Mouse (Mus musculus): ENCODE measurements around the gene Nr1d1. TPM values are rescaled to one million over a fixed set of nuclear protein-coding genes. Genes with fewer than 3 reads are reported as not detected.

Gene Nr1d1
- 7.0 and 7.5 TPM in 2 replicates for polyA plus RNA-seq (2015; fragmentation: Nextera tagmentation; extraction: Ambion mirVana)

GRCm38 (mm10) chr11:98774582-98775347 is at the start of gene Nr1d1:
TSS of gene Nr1d1 (minus strand) at chr11:98775333.
- no peaks in the 10 kb centered on the region for H3K27me3 ChIP-seq
- peak within 1 kb of the TSS; percentile 55 for H3K4me3 ChIP-seq
- ATAC-seq (replicated peaks; ENCODE audit: insufficient number of reproducible peaks, insufficient read depth, low FRiP score, low read depth) = no peak
- 1% methylated on average over 22 of the region's 22 CpGs for WGBS
- peak within 1 kb of the TSS; percentile 64 for H3K9ac ChIP-seq
- H3K9me3 ChIP-seq (replicated peaks) = no peaks in the 10 kb centered on the region
- peak within 1 kb of the TSS; percentile 76 for H3K4me2 ChIP-seq
- peak within 1 kb of the TSS; percentile 93 for H3K27ac ChIP-seq
- peaks cover 15% of the 10 kb centered on the region for H3K36me3 ChIP-seq
- H3K4me1 ChIP-seq (replicated peaks) = peaks cover 74% of the 10 kb centered on the region

GRCm38 (mm10) chr11:98820968-98821367 is 45.8 kb upstream of the Nr1d1 start:
- H3K27ac ChIP-seq = no peak overlapping the region
- no peak for ATAC-seq (replicated peaks; ENCODE audit: insufficient number of reproducible peaks, insufficient read depth, low FRiP score, low read depth)
- no peaks in the 10 kb centered on the region for H3K27me3 ChIP-seq
- no peaks in the 10 kb centered on the region for H3K4me1 ChIP-seq (replicated peaks)
- H3K36me3 ChIP-seq = peaks cover 73% of the 10 kb centered on the region
- no peaks in the 10 kb centered on the region for H3K9me3 ChIP-seq (replicated peaks)
- H3K4me2 ChIP-seq = no peak overlapping the region
- no peak overlapping the region for H3K4me3 ChIP-seq
- 88% methylated on average over 5 of the region's 5 CpGs for WGBS
- H3K9ac ChIP-seq = no peak overlapping the region

GRCm38 (mm10) chr11:98816706-98817239 is 41.6 kb upstream of the Nr1d1 start:
- Histone ChIP-seq H3K9me3 (replicated peaks) (no peaks in the 10 kb centered on the region), H3K9ac (no peak overlapping the region), H3K27ac (no peak overlapping the region), H3K27me3 (no peaks in the 10 kb centered on the region), H3K4me2 (no peak overlapping the region), H3K36me3 (peaks cover 83% of the 10 kb centered on the region), H3K4me1 (replicated peaks) (peaks cover 4% of the 10 kb centered on the region; the same call in 1 of the 2 replicates), H3K4me3 (no peak overlapping the region)
- WGBS = 85% methylated on average over 1 of the region's 1 CpGs
- no peak for ATAC-seq (replicated peaks; ENCODE audit: insufficient number of reproducible peaks, insufficient read depth, low FRiP score, low read depth)

DNA sequence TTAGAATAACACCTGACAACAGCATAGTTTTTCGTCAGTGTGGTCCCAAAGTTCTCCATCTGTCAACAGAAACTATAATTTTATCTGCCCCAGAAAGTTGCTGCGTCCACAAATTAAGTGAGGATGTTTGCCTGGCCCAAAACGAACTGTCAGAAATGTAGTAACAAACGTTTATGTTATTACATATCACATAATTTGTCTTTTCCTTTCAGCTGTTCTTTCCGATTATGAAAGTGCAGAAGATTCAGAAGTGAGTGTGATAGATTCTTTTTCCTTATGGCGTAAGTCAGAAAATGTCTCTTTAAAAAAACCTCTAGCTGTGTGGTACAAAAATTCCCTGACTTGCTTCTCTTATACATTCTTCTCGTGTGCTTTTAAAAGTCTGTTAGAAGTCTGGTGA is 35.6 kb upstream of the Nr1d1 start:
- Histone ChIP-seq H3K9me3 (replicated peaks) (no peaks in the 10 kb centered on the region), H3K4me2 (peak overlapping the region; percentile 73), H3K27me3 (no peaks in the 10 kb centered on the region), H3K4me1 (replicated peaks) (peaks cover 23% of the 10 kb centered on the region), H3K36me3 (peaks cover 53% of the 10 kb centered on the region), H3K27ac (peak overlapping the region; percentile 98; the same call in 1 of the 2 replicates), H3K9ac (peak overlapping the region; percentile 91), H3K4me3 (peak overlapping the region; percentile 87)
- WGBS = 58% methylated on average over 7 of the region's 7 CpGs
- no peak for ATAC-seq (replicated peaks; ENCODE audit: insufficient number of reproducible peaks, insufficient read depth, low FRiP score, low read depth)

DNA sequence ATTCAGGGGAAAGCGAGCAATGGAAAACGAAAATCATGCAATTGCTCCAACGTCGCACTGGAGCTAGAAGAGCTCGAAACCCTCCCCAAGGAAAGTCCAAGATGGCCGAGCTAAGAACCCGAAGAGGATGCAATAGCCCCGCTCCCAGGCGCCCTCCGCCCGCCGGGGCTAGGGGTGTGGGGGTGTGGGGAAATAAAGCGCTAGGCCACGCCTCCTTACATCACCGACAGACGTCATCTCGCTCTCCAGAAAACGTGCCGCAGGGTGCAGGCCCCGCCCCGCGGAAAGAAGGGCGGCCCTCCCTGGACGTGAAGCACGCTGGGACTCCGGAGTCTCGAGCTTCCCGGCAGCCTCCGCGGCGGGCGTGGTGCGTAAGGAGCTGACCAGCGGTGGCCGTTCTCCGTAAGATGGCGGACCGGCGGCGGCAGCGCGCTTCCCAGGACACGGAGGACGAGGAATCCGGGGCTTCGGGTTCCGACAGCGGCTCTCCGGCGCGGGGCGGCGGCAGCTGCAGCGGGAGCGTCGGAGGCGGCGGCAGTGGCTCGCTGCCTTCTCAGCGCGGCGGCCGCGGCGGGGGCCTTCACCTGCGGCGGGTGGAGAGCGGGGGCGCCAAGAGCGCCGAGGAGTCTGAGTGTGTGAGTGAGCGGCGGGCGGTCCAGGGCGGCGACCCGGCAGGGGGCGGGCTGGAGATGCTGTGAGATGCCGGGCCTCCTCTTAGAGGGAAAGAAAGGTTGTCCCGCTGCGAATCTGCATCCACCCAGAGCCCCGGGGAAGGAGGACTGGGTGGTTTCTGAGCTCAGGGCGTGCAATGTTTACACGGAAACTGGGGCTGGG is 34.5 kb upstream of the Nr1d1 start:
- peak overlapping the region; percentile 87 for H3K4me3 ChIP-seq
- H3K9ac ChIP-seq = peak overlapping the region; percentile 91
- H3K4me2 ChIP-seq = peak overlapping the region; percentile 73
- H3K9me3 ChIP-seq (replicated peaks) = no peaks in the 10 kb centered on the region
- peak overlapping the region; percentile 98 for H3K27ac ChIP-seq
- peaks cover 23% of the 10 kb centered on the region for H3K4me1 ChIP-seq (replicated peaks)
- peaks cover 55% of the 10 kb centered on the region for H3K36me3 ChIP-seq
- peak; percentile 99 for ATAC-seq (replicated peaks; ENCODE audit: insufficient number of reproducible peaks, insufficient read depth, low FRiP score, low read depth)
- under 1% methylated on average over 84 of the region's 84 CpGs for WGBS
- H3K27me3 ChIP-seq = no peaks in the 10 kb centered on the region

DNA sequence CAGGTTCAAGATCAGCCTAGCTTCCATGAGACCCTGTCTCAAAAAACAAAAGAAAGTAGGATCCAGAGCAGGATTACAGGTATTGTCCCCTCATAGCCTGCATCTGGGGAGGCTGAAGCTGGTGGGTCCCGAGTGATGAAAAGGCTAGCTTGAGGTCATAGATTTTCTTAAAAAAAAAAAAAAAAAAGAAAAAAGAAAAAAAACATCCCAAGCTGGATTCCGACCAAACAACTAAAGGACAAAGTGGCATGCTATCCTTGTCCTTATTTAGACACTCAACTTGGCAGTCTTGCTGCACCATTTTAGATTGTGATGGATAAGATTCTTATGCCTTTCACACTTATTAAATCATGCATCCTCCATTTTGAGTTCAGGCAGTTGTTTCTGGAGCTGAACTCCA is 33.3 kb upstream of the Nr1d1 start:
- Histone ChIP-seq H3K4me2 (peak overlapping the region; percentile 73; the same call in 1 of the 2 replicates), H3K9ac (no peak overlapping the region), H3K4me1 (replicated peaks) (peaks cover 28% of the 10 kb centered on the region), H3K27ac (peak overlapping the region; percentile 98; the same call in 1 of the 2 replicates), H3K27me3 (no peaks in the 10 kb centered on the region), H3K36me3 (peaks cover 56% of the 10 kb centered on the region), H3K4me3 (no peak overlapping the region), H3K9me3 (replicated peaks) (no peaks in the 10 kb centered on the region)
- 63% methylated on average over 2 of the region's 2 CpGs for WGBS
- no peak for ATAC-seq (replicated peaks; ENCODE audit: insufficient number of reproducible peaks, insufficient read depth, low FRiP score, low read depth)

GRCm38 (mm10) chr11:98804605-98805004 is 29.5 kb upstream of the Nr1d1 start, which contains the start of gene Casc3:
TSS of gene Casc3 (plus strand) at chr11:98804905.
- no peak within 1 kb of the TSS for H3K9ac ChIP-seq
- H3K4me2 ChIP-seq = no peak within 1 kb of the TSS
- H3K27ac ChIP-seq = peak within 1 kb of the TSS; percentile 34; the same call in 1 of the 2 replicates
- H3K36me3 ChIP-seq = peaks cover 73% of the 10 kb centered on the region
- H3K4me3 ChIP-seq = no peak within 1 kb of the TSS
- 88% methylated on average over 5 of the region's 5 CpGs for WGBS
- H3K9me3 ChIP-seq (replicated peaks) = no peaks in the 10 kb centered on the region
- H3K4me1 ChIP-seq (replicated peaks) = peaks cover 16% of the 10 kb centered on the region
- ATAC-seq (replicated peaks; ENCODE audit: insufficient number of reproducible peaks, insufficient read depth, low FRiP score, low read depth) = no peak
- no peaks in the 10 kb centered on the region for H3K27me3 ChIP-seq

DNA sequence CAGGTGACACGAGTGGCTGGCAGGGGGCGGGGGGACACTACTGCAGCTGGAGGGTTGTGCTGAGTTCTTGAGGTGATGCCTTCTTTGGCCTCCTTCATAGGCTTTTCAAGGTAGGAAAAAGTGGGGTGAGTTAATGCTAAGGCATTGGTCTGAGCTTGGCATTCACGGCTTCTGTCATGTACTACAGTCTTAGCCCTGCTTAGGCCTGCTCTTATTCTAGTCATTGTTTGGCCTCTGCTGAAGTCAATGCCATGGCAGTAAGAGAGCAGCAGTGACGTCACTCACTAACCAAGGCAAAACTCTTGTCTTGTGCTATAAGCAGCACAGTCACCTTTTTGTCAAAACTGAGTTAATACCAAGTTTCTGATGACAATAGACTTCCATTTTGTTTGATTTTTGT is 22.8 kb upstream of the Nr1d1 start:
- 35% methylated on average over 4 of the region's 4 CpGs for WGBS
- Histone ChIP-seq H3K27me3 (no peaks in the 10 kb centered on the region), H3K4me3 (peak overlapping the region; percentile 95), H3K36me3 (peaks cover 39% of the 10 kb centered on the region), H3K9me3 (replicated peaks) (no peaks in the 10 kb centered on the region), H3K4me1 (replicated peaks) (peaks cover 29% of the 10 kb centered on the region), H3K9ac (peak overlapping the region; percentile 100), H3K27ac (peak overlapping the region; percentile 100), H3K4me2 (peak overlapping the region; percentile 79)
- ATAC-seq (replicated peaks; ENCODE audit: insufficient number of reproducible peaks, insufficient read depth, low FRiP score, low read depth) = no peak

GRCm38 (mm10) chr11:98797306-98797705 is 22.2 kb upstream of the Nr1d1 start:
- peaks cover 29% of the 10 kb centered on the region for H3K4me1 ChIP-seq (replicated peaks)
- ATAC-seq (replicated peaks; ENCODE audit: insufficient number of reproducible peaks, insufficient read depth, low FRiP score, low read depth) = no peak
- H3K4me2 ChIP-seq = peak overlapping the region; percentile 79
- H3K9ac ChIP-seq = peak overlapping the region; percentile 100
- peak overlapping the region; percentile 95 for H3K4me3 ChIP-seq
- peak overlapping the region; percentile 100 for H3K27ac ChIP-seq
- H3K36me3 ChIP-seq = peaks cover 33% of the 10 kb centered on the region
- H3K9me3 ChIP-seq (replicated peaks) = no peaks in the 10 kb centered on the region
- 2% methylated on average over 5 of the region's 5 CpGs for WGBS
- H3K27me3 ChIP-seq = no peaks in the 10 kb centered on the region

DNA sequence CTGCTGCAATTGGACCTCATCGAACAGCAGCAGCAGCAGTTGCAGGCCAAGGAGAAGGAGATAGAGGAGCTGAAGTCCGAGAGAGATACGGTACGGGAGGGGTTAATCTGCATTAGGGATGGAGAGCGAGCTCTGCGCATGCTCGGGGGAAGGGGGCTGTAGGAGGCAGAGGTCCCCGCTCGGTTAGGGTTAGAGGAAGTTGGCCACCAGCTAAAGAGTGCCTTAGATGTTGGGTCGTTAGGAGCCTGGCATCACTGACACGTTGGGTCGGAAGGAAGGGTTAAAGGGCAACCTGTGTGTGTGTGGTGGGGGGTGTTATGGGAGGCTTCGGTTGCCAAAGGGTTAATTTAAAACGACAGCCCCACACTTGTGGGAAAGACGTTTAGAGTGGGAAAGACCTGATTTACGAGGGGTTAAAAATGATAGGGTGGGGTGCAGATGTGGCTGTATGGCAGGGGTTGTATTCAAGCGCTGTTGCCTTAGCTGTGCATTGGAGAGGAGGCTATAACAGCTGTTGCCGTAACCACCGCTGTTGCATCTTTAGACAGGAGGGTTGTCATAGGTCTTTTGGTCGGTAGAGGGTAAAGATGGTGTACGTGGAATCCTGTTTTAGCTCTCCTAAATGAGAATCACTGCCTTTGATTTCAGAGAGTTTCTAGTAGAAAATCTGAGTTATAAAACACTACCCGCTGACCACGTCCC is 21.5 kb upstream of the Nr1d1 start:
- peak overlapping the region; percentile 79 for H3K4me2 ChIP-seq
- 2% methylated on average over 23 of the region's 23 CpGs for WGBS
- H3K27ac ChIP-seq = peak overlapping the region; percentile 100
- H3K36me3 ChIP-seq = peaks cover 27% of the 10 kb centered on the region
- no peaks in the 10 kb centered on the region for H3K9me3 ChIP-seq (replicated peaks)
- ATAC-seq (replicated peaks; ENCODE audit: insufficient number of reproducible peaks, insufficient read depth, low FRiP score, low read depth) = no peak
- H3K27me3 ChIP-seq = no peaks in the 10 kb centered on the region
- peak overlapping the region; percentile 95 for H3K4me3 ChIP-seq
- peaks cover 29% of the 10 kb centered on the region for H3K4me1 ChIP-seq (replicated peaks)
- peak overlapping the region; percentile 100 for H3K9ac ChIP-seq

Data from heart, embryonic 15.5 days (tissue).